Mouse (Mus musculus) adrenal gland, postnatal 14 days (tissue): ENCODE measurements around the gene Mdn1. TPM values are rescaled to one million over a fixed set of nuclear protein-coding genes. Genes with fewer than 3 reads are reported as not detected.

ENCODE experiments used
- DNase-seq: peaks from one replicate; pipeline ENCODE4 v3.0.0; 2021; ENCODE audit warnings: mixed read lengths
- long read RNA-seq, 2 experiments: library from polyadenylated mRNA; stranded (forward); transcript quantifications; one replicate each; pipeline ENCODE4 v2.0.0; 2021
- total RNA-seq: library from RNA; stranded (reverse); gene quantifications from 2 replicates; pipeline ENCODE4 v1.2.3, GENCODE M21; 2021

Mdn1 gene
- 30.0 and 31.4 TPM in 2 replicates for total RNA-seq
- long read RNA-seq, experiment 1, partial matches to known transcripts = 2 of 2 reads
- long read RNA-seq, experiment 1, other reads (novel, unspliced or antisense) = 0 of 2 reads
- long read RNA-seq, experiment 2, partial matches to known transcripts = 4 of 4 reads
- long read RNA-seq, experiment 2, other reads (novel, unspliced or antisense) = 0 of 4 reads

GRCm38 (mm10) chr4:32656918-32657662, at the start of gene Mdn1:
Mdn1 (plus strand) TSS chr4:32657119.
- DNase-seq = peak; percentile 97

- peak; percentile 99 for DNase-seq
Measured at GRCm38 (mm10) chr4:32615034-32615881, 41.7 kb upstream of the Mdn1 start, which contains the start of gene Casp8ap2. Casp8ap2 (plus strand) TSS chr4:32615451.

GRCm38 (mm10) chr4:32621637-32622036, 35.3 kb upstream of the Mdn1 start:
- DNase-seq = no peak

- DNase-seq = no peak
Measured at GRCm38 (mm10) chr4:32651669-32652068, 5.2 kb upstream of the Mdn1 start.

- DNase-seq = no peak
Measured at GRCm38 (mm10) chr4:32656146-32656904, 594 bp upstream of the Mdn1 start.

GRCm38 (mm10) chr4:32665843-32666242, 8.9 kb downstream of the Mdn1 start:
- no peak for DNase-seq

GRCm38 (mm10) chr4:32668291-32668690, 11.4 kb downstream of the Mdn1 start:
- no peak for DNase-seq

GRCm38 (mm10) chr4:32669825-32670224, 12.9 kb downstream of the Mdn1 start:
- DNase-seq = no peak

GRCm38 (mm10) chr4:32674025-32674424, 17.1 kb downstream of the Mdn1 start:
- no peak for DNase-seq

GRCm38 (mm10) chr4:32677471-32677870, 20.6 kb downstream of the Mdn1 start:
- no peak for DNase-seq

- DNase-seq = no peak
Measured at GRCm38 (mm10) chr4:32680843-32681242, 23.9 kb downstream of the Mdn1 start.

GRCm38 (mm10) chr4:32682471-32682870, 25.6 kb downstream of the Mdn1 start:
- DNase-seq = no peak

- no peak for DNase-seq
Measured at GRCm38 (mm10) chr4:32683061-32683582, 26.2 kb downstream of the Mdn1 start.

GRCm38 (mm10) chr4:32717733-32718132, 60.8 kb downstream of the Mdn1 start:
- DNase-seq = no peak

- DNase-seq = no peak
Measured at GRCm38 (mm10) chr4:32745394-32745793, 88.5 kb downstream of the Mdn1 start.

GRCm38 (mm10) chr4:32748396-32748795, 91.5 kb downstream of the Mdn1 start:
- no peak for DNase-seq

GRCm38 (mm10) chr4:32750711-32751110, 93.8 kb downstream of the Mdn1 start:
- no peak for DNase-seq

- DNase-seq = no peak
Measured at GRCm38 (mm10) chr4:32757430-32757829, 100.5 kb downstream of the Mdn1 start.

- DNase-seq = no peak
Measured at GRCm38 (mm10) chr4:32767471-32767870, 110.6 kb downstream of the Mdn1 start.

- no peak for DNase-seq
Measured at GRCm38 (mm10) chr4:32768046-32768445, 111.1 kb downstream of the Mdn1 start.

GRCm38 (mm10) chr4:32770284-32770810, 113.4 kb downstream of the Mdn1 start:
- no peak for DNase-seq

- DNase-seq = no peak
Measured at GRCm38 (mm10) chr4:32779996-32780395, 123.1 kb downstream of the Mdn1 start.
